Mouse (Mus musculus): ENCODE results near the gene Rps2.

Rps2 gene

DNA sequence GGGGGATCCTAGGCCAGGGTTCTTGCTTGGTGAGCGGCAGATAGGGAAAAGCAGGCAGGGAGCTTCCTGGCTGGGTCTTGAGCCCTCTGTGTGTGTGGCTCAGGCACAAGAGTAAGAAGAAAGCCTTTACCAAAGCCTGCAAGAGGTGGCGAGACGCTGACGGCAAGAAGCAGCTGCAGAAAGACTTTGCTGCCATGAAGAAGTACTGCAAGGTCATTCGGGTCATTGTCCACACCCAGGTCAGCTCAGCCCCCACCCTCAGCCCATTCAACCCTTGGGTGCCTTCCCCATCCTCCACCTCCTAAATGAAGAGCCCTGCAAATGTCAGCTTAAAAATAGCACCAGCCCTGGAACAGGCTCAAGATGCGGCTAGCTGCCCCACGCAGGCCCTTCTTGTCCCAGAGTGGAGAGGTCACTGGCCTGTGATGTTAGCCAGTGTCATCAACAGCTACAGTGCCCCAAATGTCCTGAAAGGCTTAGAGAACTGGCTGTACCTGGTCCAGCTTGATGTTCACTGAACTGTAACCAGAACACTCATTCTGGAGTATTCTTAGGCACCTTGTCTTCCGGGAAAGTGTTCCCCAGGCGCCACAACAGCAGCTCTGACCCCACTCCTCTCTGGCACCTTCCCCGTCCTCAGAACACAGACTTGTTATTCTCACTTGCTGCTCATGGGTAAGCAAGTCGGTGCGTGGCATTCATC is 14.5 kb downstream of the Rps2 start:
- DNase-seq (ENCODE audit: extremely low spot score) = no peak

DNA sequence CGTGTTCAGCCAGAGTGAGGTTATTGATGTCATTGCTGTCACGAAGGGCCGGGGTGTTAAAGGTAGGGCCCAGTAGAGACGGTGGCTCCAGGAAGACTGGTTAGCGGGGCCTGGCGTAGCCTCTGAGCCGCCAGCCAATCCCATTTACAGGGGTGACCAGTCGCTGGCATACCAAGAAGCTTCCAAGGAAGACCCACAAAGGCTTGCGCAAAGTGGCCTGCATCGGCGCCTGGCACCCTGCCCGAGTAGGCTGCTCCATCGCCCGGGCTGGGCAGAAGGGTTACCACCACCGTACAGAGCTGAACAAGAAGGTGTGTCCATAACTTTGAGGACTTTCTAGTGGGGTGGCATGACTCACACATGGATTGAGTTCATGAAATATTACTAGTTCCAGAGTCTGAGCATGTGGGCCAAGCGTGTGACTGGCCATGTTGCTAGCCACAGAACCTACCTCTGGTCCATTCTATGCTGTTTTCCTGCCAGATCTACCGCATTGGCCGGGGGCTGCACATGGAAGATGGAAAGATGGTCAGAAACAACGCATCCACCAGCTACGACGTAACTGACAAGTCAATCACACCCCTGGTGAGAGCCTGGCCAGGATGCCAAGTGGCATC is 15.6 kb downstream of the Rps2 start:
- DNase-seq (ENCODE audit: extremely low spot score) = no peak

GRCm38 (mm10) chr17:24734513-24734912 is 16.6 kb downstream of the Rps2 start:
- DNase-seq (ENCODE audit: extremely low spot score) = no peak

DNA sequence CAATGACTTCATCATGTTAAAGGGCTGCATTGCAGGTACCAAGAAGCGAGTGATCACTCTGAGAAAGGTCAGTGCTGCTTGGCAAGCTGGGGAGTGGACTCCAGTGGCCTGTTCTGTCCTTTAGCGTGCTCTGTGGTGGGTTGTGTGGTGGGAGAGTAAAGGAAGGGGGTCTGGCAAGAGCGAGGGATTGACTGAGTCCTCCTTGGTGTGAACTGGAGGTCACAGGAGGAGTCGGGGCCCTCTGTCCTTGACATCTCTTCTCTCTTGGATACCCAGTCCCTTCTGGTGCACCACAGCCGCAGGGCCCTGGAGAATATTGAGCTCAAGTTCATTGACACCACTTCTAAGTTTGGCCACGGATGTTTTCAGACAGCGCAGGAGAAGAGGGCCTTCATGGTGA is 17.5 kb downstream of the Rps2 start:
- DNase-seq (ENCODE audit: extremely low spot score) = no peak

DNA sequence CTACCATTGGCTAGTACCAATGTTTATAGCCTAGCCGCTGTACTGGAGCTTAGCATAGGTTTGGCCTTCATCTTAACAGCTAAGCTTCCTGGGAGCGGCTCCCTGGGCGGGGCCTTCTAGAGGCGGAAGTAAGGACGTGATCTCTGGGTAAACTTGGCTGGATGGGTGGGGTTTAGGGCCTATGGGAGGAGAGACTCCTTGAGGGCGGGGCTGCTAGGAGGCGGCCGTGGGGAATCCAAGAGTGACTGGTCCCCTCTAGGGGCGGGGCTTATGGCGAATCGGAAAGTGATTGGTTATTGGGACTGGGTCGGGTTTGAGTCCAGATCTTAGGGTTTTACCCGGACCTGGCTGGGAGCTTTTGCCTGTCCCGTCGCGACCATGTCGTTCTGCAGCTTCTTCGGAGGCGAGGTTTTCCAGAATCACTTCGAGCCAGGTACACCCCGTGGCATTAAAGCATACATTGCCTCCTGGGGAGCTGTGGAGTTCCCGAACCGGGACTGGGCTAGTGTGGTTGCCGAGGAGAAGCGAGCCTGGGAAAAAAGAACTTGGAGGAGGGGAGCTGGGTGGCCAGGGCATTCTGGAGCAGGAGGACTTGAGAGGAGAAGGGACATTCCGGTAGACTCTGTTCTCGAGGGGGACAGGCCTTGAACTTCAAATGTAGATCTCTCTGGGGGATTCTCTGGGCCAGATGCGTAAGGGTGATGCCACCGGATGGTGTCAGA is 18.6 kb downstream of the Rps2 start, which contains the start of gene Msrb1:
Msrb1 (plus strand) TSS at position 313 of the 722 bp plus-strand sequence.
- DNase-seq (ENCODE audit: extremely low spot score) = peak; percentile 96

DNA sequence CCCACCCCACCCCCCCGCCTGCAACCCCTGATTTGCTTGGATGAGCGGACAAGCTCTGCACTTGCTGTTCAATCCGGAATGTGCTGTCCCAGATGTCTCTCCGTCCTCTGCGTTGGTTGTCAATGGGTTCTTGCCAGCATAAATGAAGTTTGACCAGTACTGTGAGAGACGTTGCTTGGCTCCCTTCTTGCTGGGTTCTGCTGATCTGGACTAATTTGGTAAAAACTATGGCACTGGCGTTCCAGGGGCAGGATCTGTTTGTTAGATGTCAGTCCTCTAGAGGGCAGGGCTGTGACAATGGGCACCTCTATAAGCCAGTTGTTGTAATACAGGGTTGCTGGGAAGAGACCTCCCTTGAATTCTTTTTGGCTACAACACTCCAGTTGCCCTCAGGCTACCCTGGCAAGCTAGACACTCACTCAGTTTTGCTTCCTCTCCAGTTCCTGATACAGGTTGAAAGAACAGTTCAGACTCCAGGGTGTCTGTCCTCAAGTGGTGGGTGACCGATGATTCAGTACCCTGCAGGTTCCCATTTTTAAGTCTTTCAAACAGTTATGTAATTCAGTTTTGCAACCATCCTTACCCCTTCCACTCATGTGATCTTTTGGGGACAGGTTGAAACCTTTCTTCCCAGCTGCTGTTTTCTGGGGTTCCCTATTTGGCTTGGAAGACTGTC is 19.4 kb downstream of the Rps2 start:
- DNase-seq (ENCODE audit: extremely low spot score) = no peak

DNA sequence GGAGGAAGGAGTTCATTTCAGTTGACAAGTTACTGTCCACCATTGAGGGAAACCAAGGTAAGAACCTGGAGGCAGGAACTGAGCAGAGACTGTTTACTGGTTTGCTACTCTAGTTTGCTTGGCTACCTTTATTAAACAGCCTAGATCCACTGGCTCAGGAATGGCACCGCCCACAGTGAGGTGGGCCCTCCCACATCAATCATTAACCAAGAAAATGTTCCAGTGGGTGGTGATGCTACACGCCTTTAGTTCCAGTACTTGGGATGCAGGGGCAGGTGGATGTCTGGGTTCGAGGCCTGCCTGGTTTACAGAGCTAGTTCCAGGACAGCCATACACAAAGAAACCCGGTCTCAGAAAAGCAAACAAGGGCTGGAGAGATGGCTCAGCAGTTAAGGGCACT is 20.3 kb downstream of the Rps2 start:
- DNase-seq (ENCODE audit: extremely low spot score) = no peak

DNA sequence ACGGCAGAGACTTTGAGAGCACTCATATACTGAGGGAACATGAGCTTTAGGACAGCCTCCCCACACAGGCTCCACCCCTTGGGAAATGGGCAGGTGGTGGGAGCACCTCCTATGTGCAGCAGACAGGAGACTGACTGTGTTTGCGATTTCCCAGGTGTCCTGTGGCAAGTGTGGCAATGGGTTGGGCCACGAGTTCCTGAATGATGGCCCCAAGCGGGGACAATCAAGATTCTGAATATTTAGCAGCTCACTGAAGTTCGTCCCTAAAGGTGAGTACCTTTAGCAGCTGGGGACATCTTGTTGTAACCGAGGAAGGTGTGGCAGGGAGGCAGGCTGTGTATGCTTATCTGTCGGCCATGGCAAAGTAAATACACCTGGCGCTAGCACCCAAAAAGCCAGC is 22.0 kb downstream of the Rps2 start:
- DNase-seq (ENCODE audit: extremely low spot score) = no peak

GRCm38 (mm10) chr17:24742307-24742706 is 24.4 kb downstream of the Rps2 start:
- no peak for DNase-seq (ENCODE audit: extremely low spot score)

DNA sequence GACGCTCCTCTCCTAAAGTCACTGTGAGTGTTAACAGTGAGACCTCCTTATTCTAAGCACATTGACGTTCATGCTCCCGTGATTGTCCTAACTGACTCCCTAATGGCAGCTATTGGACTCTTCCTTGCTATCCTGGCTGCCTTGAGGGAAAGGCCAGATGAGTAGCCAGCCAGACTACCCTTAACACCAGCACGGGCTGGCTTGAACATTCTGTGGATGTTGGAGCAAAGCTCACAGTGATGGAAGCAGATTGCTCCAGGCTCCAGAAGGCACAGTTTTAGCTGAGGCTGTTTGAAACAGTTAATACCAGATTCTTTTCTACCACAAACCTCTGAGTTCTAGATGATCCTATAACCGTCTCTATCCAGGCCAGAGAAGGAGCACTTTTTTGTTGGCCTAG is 26.0 kb downstream of the Rps2 start:
- DNase-seq (ENCODE audit: extremely low spot score) = no peak

DNA sequence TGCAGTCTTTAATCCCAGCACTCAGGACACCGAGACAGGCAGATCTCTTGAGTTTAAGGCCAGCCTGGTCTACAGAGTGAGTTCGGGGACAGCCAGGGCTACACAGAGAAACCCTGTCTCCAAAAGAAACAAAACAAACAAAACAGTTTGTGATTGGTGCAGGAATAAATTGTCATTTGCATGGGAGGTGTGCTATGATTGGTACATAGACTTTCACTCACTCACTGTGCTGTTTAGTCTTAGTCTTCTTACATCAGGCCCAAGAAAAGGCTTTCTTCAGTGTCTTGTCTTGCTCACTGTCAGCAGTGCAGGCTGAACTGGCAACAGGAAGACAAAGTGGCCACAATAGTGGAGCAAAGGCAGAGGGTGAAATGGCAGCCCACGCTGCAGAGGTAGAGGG is 26.5 kb downstream of the Rps2 start:
- no peak for DNase-seq (ENCODE audit: extremely low spot score)

- DNase-seq (ENCODE audit: extremely low spot score) = peak; percentile 76
Measured at GRCm38 (mm10) chr17:24745526-24746497, 27.9 kb downstream of the Rps2 start.

GRCm38 (mm10) chr17:24746986-24747385 is 29.1 kb downstream of the Rps2 start:
- no peak for DNase-seq (ENCODE audit: extremely low spot score)

DNA sequence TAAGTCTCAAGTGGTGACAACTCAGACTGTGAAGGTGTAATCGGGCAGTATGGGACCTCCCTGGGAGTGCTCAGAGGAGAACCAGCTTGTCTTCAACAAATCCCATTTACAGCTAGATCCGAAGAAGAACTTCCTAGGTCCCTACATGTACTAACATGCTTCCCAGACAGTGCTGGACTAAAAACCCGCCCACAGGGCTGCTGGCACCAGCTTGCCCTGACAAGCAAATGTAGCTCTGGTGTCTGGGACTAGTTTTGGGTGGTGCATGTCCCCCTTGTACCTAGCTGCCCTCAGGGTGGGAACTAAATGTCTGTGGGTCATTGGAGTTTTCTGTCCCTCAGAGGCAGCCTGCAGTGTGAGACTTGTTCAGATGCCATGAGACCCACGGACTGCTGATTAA is 33.6 kb downstream of the Rps2 start:
- DNase-seq (ENCODE audit: extremely low spot score) = no peak

- DNase-seq (ENCODE audit: extremely low spot score) = peak; percentile 82
Measured at GRCm38 (mm10) chr17:24752415-24753394, 34.8 kb downstream of the Rps2 start, which contains the start of gene Hs3st6. TSS of gene Hs3st6 (plus strand) at chr17:24752988.

GRCm38 (mm10) chr17:24757394-24757793 is 39.5 kb downstream of the Rps2 start:
- DNase-seq (ENCODE audit: extremely low spot score) = no peak

GRCm38 (mm10) chr17:24761121-24761520 is 43.2 kb downstream of the Rps2 start:
- no peak for DNase-seq (ENCODE audit: extremely low spot score)

GRCm38 (mm10) chr17:24765016-24765905 is 47.3 kb downstream of the Rps2 start:
- no peak for DNase-seq (ENCODE audit: extremely low spot score)
